Mouse (Mus musculus) lung, adult 2 months (tissue): ENCODE data around the gene Gm9573. TPM values are rescaled to one million over a fixed set of nuclear protein-coding genes. Genes with fewer than 3 reads are reported as not detected.

Experiments
- DNase-seq: peaks from one replicate; pipeline ENCODE4 v3.0.0; 2022
- H3K4me1 ChIP-seq: fragments of 200-500 bp; 2 replicates; pipeline ENCODE4 v1.6.1; 2011; ENCODE audit warnings: low read length; ENCODE audit not compliant: control insufficient read depth, insufficient read depth
- H3K4me3 ChIP-seq: fragments of 200-500 bp; replicated peaks from 2 replicates; pipeline ENCODE3; 2011; ENCODE audit warnings: low read depth, mild to moderate bottlenecking, control low read depth, low read length; ENCODE audit errors: extremely low read depth
- CTCF ChIP-seq: fragments of 200-500 bp; IDR thresholded peaks from 2 replicates; pipeline ENCODE4 v1.5.1; 2011; ENCODE audit warnings: mild to moderate bottlenecking, low read length, control low read depth; ENCODE audit not compliant: insufficient read depth
- POLR2A ChIP-seq: fragments of 200-500 bp; IDR thresholded peaks from 2 replicates; pipeline ENCODE4 v1.6.1; 2011; ENCODE audit warnings: low read depth, mild to moderate bottlenecking, control low read depth, low read length, borderline replicate concordance; ENCODE audit errors: extremely low read depth
- WGBS: fragments of 180-500 bp; shearing (Covaris S2); methylation state at CpG from one replicate; pipeline ENCODE4 v1.1.7; 2018; 5-methylcytosine and 5-hydroxymethylcytosine counted together
- polyA plus RNA-seq: library from polyadenylated mRNA; depleted of rRNA; stranded (reverse); fragments of >200 nt; gene quantifications from 2 replicates; pipeline ENCODE4 v1.2.3, GENCODE M21; 2012

The Gm9573 gene
- polyA plus RNA-seq, 1 experiment = not detected

DNA sequence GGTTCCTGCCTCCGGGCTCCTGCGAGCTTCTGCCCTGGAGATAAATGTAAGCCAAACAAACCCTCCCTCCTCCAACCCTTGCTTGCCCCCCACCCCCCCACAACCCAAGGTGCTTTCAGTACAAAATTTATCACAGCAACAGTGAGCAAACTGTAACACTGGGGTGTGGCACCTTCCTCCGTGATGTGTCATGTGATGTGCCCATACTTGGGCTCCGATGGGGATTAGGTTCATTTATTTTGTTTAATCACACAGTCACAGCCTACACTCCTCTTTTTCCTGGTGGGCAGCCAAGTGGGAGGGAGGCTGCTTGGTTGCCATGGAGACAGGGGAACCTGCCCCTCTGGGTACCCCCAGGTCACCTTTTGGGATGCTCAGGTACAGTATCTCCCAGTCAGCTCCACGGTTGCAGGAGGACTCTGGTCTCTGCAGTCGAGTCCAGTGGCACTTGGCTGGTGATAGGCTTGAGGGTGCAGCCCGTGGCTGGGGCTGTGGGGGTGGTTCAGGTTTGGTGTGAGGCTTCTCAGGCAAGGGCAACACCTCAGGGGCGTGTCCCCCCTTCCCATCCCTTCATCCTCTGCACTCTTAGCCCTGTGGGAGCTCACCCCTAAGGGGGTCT is 24.6 kb downstream of the Gm9573 start:
- H3K4me3 ChIP-seq = no peak overlapping the region
- no peak for TF ChIP-seq CTCF
- TF ChIP-seq POLR2A = no peak
- H3K4me1 ChIP-seq = no peaks in the 10 kb centered on the region
- 26% methylated on average over 8 of the region's 8 CpGs for WGBS
- no peak for DNase-seq

DNA sequence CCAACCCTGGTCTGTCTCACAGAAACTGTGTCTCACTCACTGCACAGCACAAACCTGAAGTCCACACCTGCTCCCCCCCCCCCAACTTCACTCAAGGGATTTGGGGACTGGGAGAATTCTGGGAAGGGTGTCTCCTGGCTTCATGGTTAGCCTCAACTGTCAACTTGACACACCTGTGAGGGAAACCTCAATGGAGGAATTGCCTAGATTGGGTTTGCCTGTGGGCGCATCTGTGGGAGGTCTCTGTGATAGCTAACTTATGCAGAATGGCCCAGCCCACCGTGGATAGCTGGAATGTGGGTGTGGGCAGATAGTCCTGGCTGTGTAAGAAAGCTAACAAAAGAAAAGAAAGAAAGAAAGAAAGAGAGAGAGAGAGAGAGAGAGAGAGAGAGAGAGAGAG is 25.2 kb downstream of the Gm9573 start, which contains the start of gene Sfta2:
Gene Sfta2, plus strand, starts transcription at position 301 of the 400 bp plus-strand sequence.
- DNase-seq = no peak
- H3K4me1 ChIP-seq = no peaks in the 10 kb centered on the region
- 56% methylated on average over 2 of the region's 2 CpGs for WGBS
- no peak for TF ChIP-seq CTCF
- no peak for TF ChIP-seq POLR2A
- H3K4me3 ChIP-seq = no peak within 1 kb of the TSS

DNA sequence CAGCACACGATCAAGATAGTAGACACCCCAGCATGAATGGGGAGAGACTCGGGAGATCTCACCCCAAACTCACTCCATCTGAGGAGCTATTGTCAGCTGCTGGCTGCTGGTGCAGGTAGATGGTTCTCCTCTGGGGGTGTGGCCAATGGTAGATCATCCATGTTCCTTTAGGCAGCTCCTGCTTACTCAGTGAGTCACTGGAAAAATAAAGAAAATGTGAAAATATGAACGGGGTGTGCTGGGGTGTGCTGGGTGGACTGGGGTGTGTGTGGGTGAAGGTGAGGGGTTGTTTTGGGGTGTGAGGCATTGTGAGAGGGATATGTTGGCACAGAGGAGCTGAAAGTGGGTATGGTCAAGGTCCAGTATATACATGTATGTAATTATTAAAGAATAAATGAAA is 29.0 kb downstream of the Gm9573 start:
- DNase-seq = no peak
- TF ChIP-seq CTCF = no peak
- no peak for TF ChIP-seq POLR2A
- Histone ChIP-seq H3K4me3 (no peak overlapping the region), H3K4me1 (no peaks in the 10 kb centered on the region)
- WGBS = 91% methylated on average over 3 of the region's 3 CpGs

DNA sequence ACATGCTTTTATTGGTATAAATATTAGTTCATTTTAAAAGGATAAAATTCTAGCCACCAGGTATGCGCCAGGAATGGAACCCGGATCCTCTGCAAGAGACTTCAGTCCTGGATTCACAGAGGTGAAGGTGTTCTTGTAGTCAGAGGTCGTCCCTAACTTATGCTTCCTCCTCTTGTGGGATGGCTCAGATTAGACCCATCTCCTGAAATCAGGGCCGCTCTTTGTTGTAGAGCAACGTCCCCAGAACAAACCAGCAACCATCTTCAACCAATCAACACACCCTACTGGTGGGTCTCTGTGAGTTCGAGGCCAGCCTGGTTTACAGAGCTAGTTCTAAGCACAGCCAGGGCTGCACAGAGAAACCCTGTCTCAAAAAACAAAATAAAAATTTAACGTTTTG is 32.0 kb downstream of the Gm9573 start:
- no peak for DNase-seq
- no peak overlapping the region for H3K4me3 ChIP-seq
- H3K4me1 ChIP-seq = no peaks in the 10 kb centered on the region
- TF ChIP-seq POLR2A (no peak), CTCF (no peak)
- WGBS = 79% methylated on average over 7 of the region's 7 CpGs

DNA sequence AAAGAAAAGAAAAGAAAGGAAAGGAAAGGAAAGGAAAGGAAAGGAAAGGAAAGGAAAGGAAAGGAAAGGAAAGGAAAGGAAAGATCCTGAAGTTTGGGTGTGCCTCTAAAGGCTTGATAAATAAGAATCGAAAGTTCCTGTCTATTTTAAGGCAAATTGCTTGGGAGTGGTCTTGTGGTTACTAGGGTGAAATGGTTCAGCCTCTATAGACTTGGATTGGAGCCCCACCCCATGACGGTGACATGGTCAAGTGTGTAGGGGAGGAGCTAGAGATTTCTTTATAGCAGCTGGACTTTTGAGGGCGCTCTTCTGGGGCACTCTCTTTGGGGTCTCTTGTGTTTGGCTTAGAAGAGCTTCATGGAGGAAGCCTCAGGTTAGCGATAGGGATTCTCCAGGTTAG is 32.7 kb downstream of the Gm9573 start:
- DNase-seq = no peak
- 27% methylated on average over 4 of the region's 4 CpGs for WGBS
- TF ChIP-seq CTCF (no peak), POLR2A (no peak)
- Histone ChIP-seq H3K4me3 (no peak overlapping the region), H3K4me1 (no peaks in the 10 kb centered on the region)

DNA sequence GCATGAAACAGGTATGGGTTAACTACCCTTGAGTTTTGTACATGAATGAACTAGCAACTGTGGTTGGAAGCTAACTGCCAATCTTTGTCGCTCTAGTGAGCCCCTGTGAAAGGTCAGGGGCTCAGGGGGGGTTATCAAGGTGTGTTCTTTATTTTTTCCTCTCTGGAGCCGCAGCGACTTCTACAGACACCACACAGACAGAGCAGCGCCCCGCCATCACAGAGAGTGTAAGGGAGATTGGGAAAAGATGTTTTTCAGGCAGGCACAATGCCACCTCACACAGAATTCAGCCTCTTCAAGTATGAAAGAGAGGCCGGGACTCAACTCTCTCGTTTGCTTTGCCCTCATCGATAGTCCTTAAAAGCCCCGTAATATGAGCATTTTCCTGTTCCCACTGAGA is 34.3 kb downstream of the Gm9573 start:
- TF ChIP-seq CTCF = no peak
- TF ChIP-seq POLR2A = no peak
- no peaks in the 10 kb centered on the region for H3K4me1 ChIP-seq
- H3K4me3 ChIP-seq = no peak overlapping the region
- no peak for DNase-seq
- 59% methylated on average over 9 of the region's 9 CpGs for WGBS

DNA sequence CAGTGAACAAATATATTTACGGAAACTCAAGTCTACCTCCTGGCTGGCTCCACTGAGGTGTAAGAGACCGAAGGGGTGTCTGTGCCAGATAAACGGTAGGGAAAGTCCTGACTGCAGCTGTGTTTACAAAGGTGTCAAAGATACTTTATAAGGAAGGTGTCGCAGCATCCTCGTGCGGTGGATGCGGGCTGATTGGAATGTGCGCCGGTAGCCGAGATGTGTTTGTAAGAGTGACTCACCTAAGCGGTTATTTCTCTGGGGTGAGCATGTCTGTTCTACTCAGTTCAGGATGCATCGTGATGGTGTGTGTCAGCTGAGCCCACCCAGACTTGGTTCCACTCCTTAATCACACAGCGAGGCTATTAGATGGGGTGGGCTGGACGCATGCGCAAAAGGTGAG is 34.7 kb downstream of the Gm9573 start:
- TF ChIP-seq POLR2A (no peak), CTCF (no peak)
- Histone ChIP-seq H3K4me1 (no peaks in the 10 kb centered on the region), H3K4me3 (no peak overlapping the region)
- 79% methylated on average over 15 of the region's 15 CpGs for WGBS
- DNase-seq = no peak

DNA sequence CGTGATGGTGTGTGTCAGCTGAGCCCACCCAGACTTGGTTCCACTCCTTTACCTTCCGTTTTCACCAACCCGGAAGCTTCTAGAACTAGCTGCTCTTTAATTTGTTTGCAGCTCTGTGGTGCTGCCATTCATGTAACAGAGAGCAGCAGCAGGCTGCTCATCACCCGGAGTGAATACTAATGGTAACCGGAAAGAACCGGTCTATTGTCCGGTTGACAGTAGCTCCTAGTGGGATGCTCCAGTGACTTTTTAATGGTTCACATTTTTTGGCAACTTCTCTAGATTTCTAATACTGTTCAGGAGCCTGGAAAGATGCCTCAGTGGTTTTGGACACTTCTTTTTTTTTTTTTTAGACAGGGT is 35.2 kb downstream of the Gm9573 start:
- TF ChIP-seq POLR2A = no peak
- TF ChIP-seq CTCF = no peak
- H3K4me3 ChIP-seq = no peak overlapping the region
- DNase-seq = no peak
- H3K4me1 ChIP-seq = no peaks in the 10 kb centered on the region
- 83% methylated on average over 7 of the region's 7 CpGs for WGBS

DNA sequence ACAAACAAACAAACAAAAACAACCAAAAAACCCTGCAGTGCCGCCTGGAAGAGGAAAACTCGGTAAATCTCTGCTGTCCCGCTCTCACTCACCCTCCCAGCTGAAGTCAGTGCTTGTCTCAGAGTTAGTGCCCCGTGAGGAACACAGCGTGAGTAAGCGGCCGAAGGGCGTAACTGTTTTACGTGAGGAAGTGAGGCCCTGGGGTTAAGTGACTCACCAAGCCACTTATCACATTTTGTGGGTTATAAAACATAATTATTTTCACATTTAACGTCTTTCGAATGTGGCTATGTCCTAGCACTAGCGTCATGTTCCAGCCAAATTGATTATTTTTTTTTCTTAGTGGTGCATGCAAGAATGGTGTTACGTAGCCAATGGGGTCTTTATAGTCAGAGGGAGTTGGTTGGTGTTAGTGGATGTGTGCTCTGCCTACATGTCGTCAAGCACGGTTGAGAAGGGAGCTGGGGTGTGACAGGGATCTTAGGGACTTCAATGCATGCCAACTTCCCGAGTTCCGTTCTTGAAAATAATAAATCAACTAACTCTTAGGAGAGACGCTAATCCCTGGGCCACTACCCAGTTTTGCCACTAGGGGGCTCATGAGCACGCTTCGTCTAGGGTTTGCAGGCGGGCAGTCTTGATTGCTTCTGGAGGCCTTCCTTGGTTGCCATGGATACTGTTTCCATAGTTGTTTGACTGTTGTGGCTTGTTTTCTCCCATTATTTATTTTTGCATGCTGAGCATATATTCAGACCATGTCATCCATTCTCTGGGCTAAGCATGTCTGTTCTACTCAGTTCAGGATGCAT is 35.8 kb downstream of the Gm9573 start:
- DNase-seq = peak; percentile 68
- WGBS = 34% methylated on average over 21 of the region's 21 CpGs
- H3K4me1 ChIP-seq = no peaks in the 10 kb centered on the region
- peak; percentile 88 for TF ChIP-seq CTCF
- TF ChIP-seq POLR2A = no peak
- H3K4me3 ChIP-seq = no peak overlapping the region

DNA sequence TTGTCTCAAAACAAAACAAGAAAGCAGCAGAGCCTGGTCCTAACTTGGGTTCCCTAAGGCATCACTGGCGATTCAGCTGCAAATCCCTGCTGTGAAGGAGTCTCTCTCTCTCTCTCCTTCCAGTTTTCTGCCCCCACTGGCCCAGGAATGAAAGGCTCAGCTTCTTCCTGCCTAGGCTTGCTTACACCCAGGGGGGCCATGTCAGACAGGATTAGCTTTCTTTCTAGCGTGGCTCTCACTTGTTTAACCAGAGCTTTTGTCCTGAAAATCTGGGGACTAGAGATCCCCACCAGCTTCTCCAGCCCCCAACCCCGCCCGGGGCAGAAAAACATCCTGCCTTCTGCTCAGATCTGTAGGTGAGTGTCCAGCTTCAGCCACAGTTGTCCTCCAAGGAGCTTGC is 38.0 kb downstream of the Gm9573 start:
- DNase-seq = no peak
- H3K4me1 ChIP-seq = no peaks in the 10 kb centered on the region
- 42% methylated on average over 4 of the region's 4 CpGs for WGBS
- TF ChIP-seq CTCF (no peak), POLR2A (no peak)
- no peak overlapping the region for H3K4me3 ChIP-seq
